Mouse (Mus musculus) adipose tissue, adult 10 weeks (tissue): ENCODE data around the gene Umad1. TPM values are rescaled to one million over a fixed set of nuclear protein-coding genes. Genes with fewer than 3 reads are reported as not detected.

Experiments used
- polyA plus RNA-seq: library from polyadenylated mRNA; stranded (reverse); fragments of 350-450 nt; fragmentation: Illumina TruSeq; extraction: RNeasy Lipid Tissue Mini Kit (QIAGEN cat#74804); gene quantifications from one replicate; pipeline ENCODE4 v1.2.3, GENCODE M21; 2014; ENCODE audit warnings: low read depth, low replicate concordance

The Umad1 gene
- polyA plus RNA-seq, result 20.2 TPM

DNA sequence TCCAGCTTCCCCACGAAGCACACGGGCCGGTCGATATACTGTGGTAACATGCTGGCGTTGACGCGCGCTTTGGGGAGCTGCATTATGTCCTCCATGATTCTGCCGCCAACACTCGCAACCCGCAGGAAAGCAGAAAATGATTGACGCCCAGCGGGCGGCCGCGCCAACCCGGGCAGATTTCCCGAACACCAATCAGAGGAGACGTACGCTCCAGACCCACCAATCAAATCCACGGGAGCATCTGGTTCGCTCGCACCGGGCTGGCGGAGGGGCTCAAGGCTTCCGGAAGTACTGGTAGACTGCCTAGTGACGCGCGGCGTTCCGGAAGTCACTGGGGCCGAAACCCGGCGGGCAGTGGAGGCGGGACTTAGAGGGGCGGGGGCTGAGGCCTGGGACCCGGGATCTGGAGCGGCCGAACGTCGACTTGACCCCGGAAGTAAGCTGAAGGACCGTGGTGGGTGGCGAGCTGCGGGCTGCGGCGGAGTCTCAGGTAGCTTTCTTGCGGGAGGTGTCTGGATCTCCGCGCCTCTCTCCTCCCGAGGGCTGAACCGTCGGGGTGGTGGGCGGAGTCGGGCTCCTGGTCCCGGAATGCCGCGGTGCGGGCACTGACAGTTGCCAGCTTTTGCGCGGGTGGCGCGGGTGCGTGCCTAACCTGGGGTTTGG, at the start of gene Umad1, which contains the start of the genes Rpa3 and Gm45062:
TSS of gene Umad1 (plus strand) at position 285 of the 663 bp plus-strand sequence.
TSS of gene Rpa3 (minus strand) at position 170 of the 663 bp plus-strand sequence.
TSS of gene Gm45062 (plus strand) at position 447 of the 663 bp plus-strand sequence.

Other genes starting within 250 kb of the Umad1 start
- 3.3 TPM for gene Col28a1, start 66.7 kb upstream of the Umad1 start, polyA plus RNA-seq
- 12.3 TPM for gene Mios, start 50.1 kb upstream of the Umad1 start, polyA plus RNA-seq
- gene Rpa3, start 115 bp upstream of the Umad1 start, polyA plus RNA-seq, result 27.1 TPM
- 7.0 TPM for gene Gm45062, start 162 bp downstream of the Umad1 start, polyA plus RNA-seq